Mouse (Mus musculus): Measurements from ENCODE around the gene Tsc22d4. TPM values are rescaled to one million over a fixed set of nuclear protein-coding genes. Genes with fewer than 3 reads are reported as not detected.
A peak's percentile ranks its signal among the peaks of the same experiment; 100 is the strongest.
"Not testable (repeated sequence)": the region's sequence is repeated elsewhere in the genome, so short reads cannot be mapped to it uniquely, and the experiment has no call there.

Gene Tsc22d4
- total and polyA plus RNA-seq, 2 experiments from 2014 or later: 157 to 320 TPM

- no peak overlapping the region for H3K4me2 ChIP-seq (ENCODE audit: low read depth, low read length, poor library complexity, severe bottlenecking)
- no peaks in the 10 kb centered on the region for H3K27me3 ChIP-seq (ENCODE audit: insufficient read depth, low read length)
- DNase-seq (ENCODE audit: low spot score) (peak; percentile 64), ATAC-seq (ENCODE audit: low FRiP score) (no peak)
- no peak overlapping the region for H3K27ac ChIP-seq (ENCODE audit: low read depth, low read length)
- H3K36me3 ChIP-seq (ENCODE audit: insufficient read depth, low read length): no peaks in the 10 kb centered on the region
- TF ChIP-seq CTCF (IDR thresholded peaks at IDR 0.05): no peak
- no peaks in the 10 kb centered on the region for H3K4me1 ChIP-seq (ENCODE audit: insufficient read depth, low read length)
- H3K4me3 ChIP-seq (ENCODE audit: low read depth, low read length): no peak overlapping the region
- WGBS: 46% methylated on average over 12 of the region's 12 CpGs
- no peaks in the 10 kb centered on the region for H3K9me3 ChIP-seq (ENCODE audit: low read length)
- no peak overlapping the region for H3K9ac ChIP-seq (replicated peaks; ENCODE audit: low read length, poor library complexity, severe bottlenecking)
Measured at GRCm38 (mm10) chr5:137706913-137707633, 38.5 kb upstream of the Tsc22d4 start.

- Histone ChIP-seq H3K27ac (ENCODE audit: low read depth, low read length) (no peak overlapping the region), H3K4me2 (ENCODE audit: low read depth, low read length, poor library complexity, severe bottlenecking) (no peak overlapping the region), H3K4me3 (ENCODE audit: low read depth, low read length) (no peak overlapping the region), H3K9ac (replicated peaks; ENCODE audit: low read length, poor library complexity, severe bottlenecking) (no peak overlapping the region), H3K9me3 (ENCODE audit: low read length) (no peaks in the 10 kb centered on the region), H3K36me3 (ENCODE audit: insufficient read depth, low read length) (no peaks in the 10 kb centered on the region), H3K27me3 (ENCODE audit: insufficient read depth, low read length) (no peaks in the 10 kb centered on the region), H3K4me1 (ENCODE audit: insufficient read depth, low read length) (no peaks in the 10 kb centered on the region)
- no peak for TF ChIP-seq CTCF (IDR thresholded peaks at IDR 0.05)
- 75% methylated on average over 5 of the region's 5 CpGs for WGBS
- DNase-seq (ENCODE audit: low spot score) (no peak), ATAC-seq (ENCODE audit: low FRiP score) (no peak)
Measured at GRCm38 (mm10) chr5:137713454-137713853, 32.1 kb upstream of the Tsc22d4 start.

- H3K4me1 ChIP-seq (ENCODE audit: insufficient read depth, low read length): no peaks in the 10 kb centered on the region
- H3K27me3 ChIP-seq (ENCODE audit: insufficient read depth, low read length): no peaks in the 10 kb centered on the region
- 79% methylated on average over 8 of the region's 8 CpGs for WGBS
- ATAC-seq (ENCODE audit: low FRiP score) (no peak), DNase-seq (ENCODE audit: low spot score) (no peak)
- H3K9ac ChIP-seq (replicated peaks; ENCODE audit: low read length, poor library complexity, severe bottlenecking): no peak overlapping the region
- no peak for TF ChIP-seq CTCF (IDR thresholded peaks at IDR 0.05)
- no peaks in the 10 kb centered on the region for H3K9me3 ChIP-seq (ENCODE audit: low read length)
- no peaks in the 10 kb centered on the region for H3K36me3 ChIP-seq (ENCODE audit: insufficient read depth, low read length)
- H3K4me2 ChIP-seq (ENCODE audit: low read depth, low read length, poor library complexity, severe bottlenecking): no peak overlapping the region
- no peak overlapping the region for H3K27ac ChIP-seq (ENCODE audit: low read depth, low read length)
- no peak overlapping the region for H3K4me3 ChIP-seq (ENCODE audit: low read depth, low read length)
Measured at GRCm38 (mm10) chr5:137715685-137716084, 29.8 kb upstream of the Tsc22d4 start.

GRCm38 (mm10) chr5:137718020-137718790 is 27.3 kb upstream of the Tsc22d4 start:
- no peaks in the 10 kb centered on the region for H3K4me1 ChIP-seq (ENCODE audit: insufficient read depth, low read length)
- H3K4me2 ChIP-seq (ENCODE audit: low read depth, low read length, poor library complexity, severe bottlenecking): no peak overlapping the region
- H3K9ac ChIP-seq (replicated peaks; ENCODE audit: low read length, poor library complexity, severe bottlenecking): no peak overlapping the region
- 60% methylated on average over 8 of the region's 8 CpGs for WGBS
- H3K4me3 ChIP-seq (ENCODE audit: low read depth, low read length): no peak overlapping the region
- H3K27me3 ChIP-seq (ENCODE audit: insufficient read depth, low read length): no peaks in the 10 kb centered on the region
- no peaks in the 10 kb centered on the region for H3K9me3 ChIP-seq (ENCODE audit: low read length)
- no peaks in the 10 kb centered on the region for H3K36me3 ChIP-seq (ENCODE audit: insufficient read depth, low read length)
- no peak overlapping the region for H3K27ac ChIP-seq (ENCODE audit: low read depth, low read length)
- ATAC-seq (ENCODE audit: low FRiP score): no peak
- DNase-seq (ENCODE audit: low spot score): no peak
- no peak for TF ChIP-seq CTCF (IDR thresholded peaks at IDR 0.05)

GRCm38 (mm10) chr5:137719088-137719487 is 26.4 kb upstream of the Tsc22d4 start:
- 90% methylated on average over 6 of the region's 6 CpGs for WGBS
- ATAC-seq (ENCODE audit: low FRiP score): no peak
- H3K9me3 ChIP-seq (ENCODE audit: low read length): no peaks in the 10 kb centered on the region
- TF ChIP-seq CTCF (IDR thresholded peaks at IDR 0.05): no peak
- no peaks in the 10 kb centered on the region for H3K36me3 ChIP-seq (ENCODE audit: insufficient read depth, low read length)
- H3K27ac ChIP-seq (ENCODE audit: low read depth, low read length): no peak overlapping the region
- no peaks in the 10 kb centered on the region for H3K27me3 ChIP-seq (ENCODE audit: insufficient read depth, low read length)
- no peaks in the 10 kb centered on the region for H3K4me1 ChIP-seq (ENCODE audit: insufficient read depth, low read length)
- no peak overlapping the region for H3K4me3 ChIP-seq (ENCODE audit: low read depth, low read length)
- no peak overlapping the region for H3K4me2 ChIP-seq (ENCODE audit: low read depth, low read length, poor library complexity, severe bottlenecking)
- no peak for DNase-seq (ENCODE audit: low spot score)
- H3K9ac ChIP-seq (replicated peaks; ENCODE audit: low read length, poor library complexity, severe bottlenecking): no peak overlapping the region

GRCm38 (mm10) chr5:137720558-137721164 is 24.9 kb upstream of the Tsc22d4 start:
- not testable (repeated sequence) for H3K9me3 ChIP-seq (ENCODE audit: low read length); ATAC-seq (ENCODE audit: low FRiP score); H3K36me3 ChIP-seq (ENCODE audit: insufficient read depth, low read length); DNase-seq (ENCODE audit: low spot score); H3K4me1 ChIP-seq (ENCODE audit: insufficient read depth, low read length); H3K9ac ChIP-seq (replicated peaks; ENCODE audit: low read length, poor library complexity, severe bottlenecking); H3K27me3 ChIP-seq (ENCODE audit: insufficient read depth, low read length); H3K27ac ChIP-seq (ENCODE audit: low read depth, low read length); H3K4me3 ChIP-seq (ENCODE audit: low read depth, low read length); H3K4me2 ChIP-seq (ENCODE audit: low read depth, low read length, poor library complexity, severe bottlenecking)
- 40% methylated on average over 9 of the region's 16 CpGs for WGBS

Measured in midbrain, postnatal 0 days (tissue).